Mouse (Mus musculus) neural tube, embryonic 14.5 days (tissue): Measurements from ENCODE around the gene Zc3h14. TPM values are rescaled to one million over a fixed set of nuclear protein-coding genes. Genes with fewer than 3 reads are reported as not detected.

ENCODE experiments used
- ATAC-seq: fragments of 200-750 bp; cut with Nextera tagmentation; 2 replicates; pipeline ENCODE4 v1.8.0; 2017; ENCODE audit warnings: low read depth, mild to moderate bottlenecking, moderate TSS enrichment, moderate library complexity
- H3K27ac ChIP-seq: fragments of 300-500 bp; sonication (generic); 2 replicates; pipeline ENCODE4 v1.5.1; 2014; ENCODE audit warnings: low read depth, mild to moderate bottlenecking, control low read depth, low read length, moderate library complexity, mixed read lengths
- H3K27me3 ChIP-seq: fragments of 300-500 bp; sonication (generic); 2 replicates; pipeline ENCODE4 v1.6.1; 2014; ENCODE audit warnings: low read length; ENCODE audit not compliant: control insufficient read depth, insufficient read depth
- H3K36me3 ChIP-seq: fragments of 300-500 bp; sonication (generic); 2 replicates; pipeline ENCODE4 v1.6.1; 2014; ENCODE audit warnings: low read length, mixed read lengths; ENCODE audit not compliant: control insufficient read depth, insufficient read depth
- H3K4me1 ChIP-seq: fragments of 300-500 bp; sonication (generic); 2 replicates; pipeline ENCODE4 v1.6.1; 2014; ENCODE audit warnings: low read length; ENCODE audit not compliant: control insufficient read depth, insufficient read depth
- H3K4me2 ChIP-seq: fragments of 300-500 bp; sonication (generic); 2 replicates; pipeline ENCODE4 v1.6.1; 2014; ENCODE audit warnings: mild to moderate bottlenecking, low read depth, low read length, control low read depth
- H3K4me3 ChIP-seq: fragments of 300-500 bp; sonication (generic); 2 replicates; pipeline ENCODE4 v1.5.1; 2014; ENCODE audit warnings: low read depth, low read length, control low read depth, mixed read lengths
- H3K9ac ChIP-seq: fragments of 300-500 bp; sonication (generic); replicated peaks from 2 replicates; pipeline ENCODE4 v1.6.1; 2014; ENCODE audit warnings: low read depth, mild to moderate bottlenecking, control low read depth, low read length, mixed read lengths
- H3K9me3 ChIP-seq: fragments of 300-500 bp; sonication (generic); 2 replicates; pipeline ENCODE4 v1.6.1; 2016; ENCODE audit warnings: low read length; ENCODE audit not compliant: control insufficient read depth
- WGBS: fragments of 180-500 bp; shearing (Covaris S2); extraction: QIAGEN DNeasy Blood & Tissue Kit; methylation state at CpG from one replicate; pipeline ENCODE4 v1.1.7; 2014; 5-methylcytosine and 5-hydroxymethylcytosine counted together
- polyA plus RNA-seq: library from polyadenylated mRNA; unstranded; fragments of >200 nt; fragmentation: Nextera tagmentation; extraction: Ambion mirVana; gene quantifications from 2 replicates; pipeline ENCODE4 v1.2.1, GENCODE M21; 2014

Zc3h14 gene
- polyA plus RNA-seq, 1 experiment from 2014 or later, result 126 TPM

DNA sequence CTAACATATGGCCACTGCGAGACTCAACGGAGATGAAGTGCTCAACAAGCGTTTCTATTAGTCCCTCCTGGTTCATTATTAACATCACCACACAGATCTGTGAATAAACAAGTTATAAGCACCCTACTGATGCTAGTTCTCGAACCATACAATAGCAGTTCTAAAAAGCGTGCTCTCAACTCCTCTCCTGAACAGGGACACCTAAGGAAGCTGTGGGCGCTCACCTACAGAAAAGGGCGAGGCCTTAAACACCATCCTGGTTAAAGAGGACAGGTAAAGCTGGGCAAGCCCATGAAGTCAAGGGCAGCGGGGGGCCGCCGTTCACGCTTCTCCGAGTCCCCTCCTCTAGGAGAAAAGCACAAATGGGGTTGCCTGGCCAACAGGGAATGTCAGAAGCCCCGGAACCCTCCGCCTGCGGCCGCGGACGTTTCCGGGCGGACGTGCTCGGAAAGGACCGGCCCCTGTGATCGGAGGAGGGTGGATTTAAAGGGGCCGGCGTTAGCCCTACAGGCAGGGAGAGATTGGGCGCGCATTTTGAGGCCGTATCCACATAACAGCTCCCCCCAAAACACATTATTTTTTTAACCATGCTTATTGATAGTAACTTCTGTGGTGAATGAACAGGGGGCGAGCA lies 12.4 kb upstream of the Zc3h14 start:
- H3K4me1 ChIP-seq, result peaks cover 21% of the 10 kb centered on the region
- ATAC-seq, result peak; percentile 94
- no peaks in the 10 kb centered on the region for H3K9me3 ChIP-seq
- peak overlapping the region; percentile 58 for H3K4me3 ChIP-seq
- H3K9ac ChIP-seq, result peak overlapping the region; percentile 68
- under 1% methylated on average over 30 of the region's 30 CpGs for WGBS
- no peaks in the 10 kb centered on the region for H3K36me3 ChIP-seq
- H3K27me3 ChIP-seq, result no peaks in the 10 kb centered on the region; the same call in 1 of the 2 replicates
- H3K27ac ChIP-seq, result peak overlapping the region; percentile 49; the same call in 1 of the 2 replicates
- H3K4me2 ChIP-seq, result peak overlapping the region; percentile 88

DNA sequence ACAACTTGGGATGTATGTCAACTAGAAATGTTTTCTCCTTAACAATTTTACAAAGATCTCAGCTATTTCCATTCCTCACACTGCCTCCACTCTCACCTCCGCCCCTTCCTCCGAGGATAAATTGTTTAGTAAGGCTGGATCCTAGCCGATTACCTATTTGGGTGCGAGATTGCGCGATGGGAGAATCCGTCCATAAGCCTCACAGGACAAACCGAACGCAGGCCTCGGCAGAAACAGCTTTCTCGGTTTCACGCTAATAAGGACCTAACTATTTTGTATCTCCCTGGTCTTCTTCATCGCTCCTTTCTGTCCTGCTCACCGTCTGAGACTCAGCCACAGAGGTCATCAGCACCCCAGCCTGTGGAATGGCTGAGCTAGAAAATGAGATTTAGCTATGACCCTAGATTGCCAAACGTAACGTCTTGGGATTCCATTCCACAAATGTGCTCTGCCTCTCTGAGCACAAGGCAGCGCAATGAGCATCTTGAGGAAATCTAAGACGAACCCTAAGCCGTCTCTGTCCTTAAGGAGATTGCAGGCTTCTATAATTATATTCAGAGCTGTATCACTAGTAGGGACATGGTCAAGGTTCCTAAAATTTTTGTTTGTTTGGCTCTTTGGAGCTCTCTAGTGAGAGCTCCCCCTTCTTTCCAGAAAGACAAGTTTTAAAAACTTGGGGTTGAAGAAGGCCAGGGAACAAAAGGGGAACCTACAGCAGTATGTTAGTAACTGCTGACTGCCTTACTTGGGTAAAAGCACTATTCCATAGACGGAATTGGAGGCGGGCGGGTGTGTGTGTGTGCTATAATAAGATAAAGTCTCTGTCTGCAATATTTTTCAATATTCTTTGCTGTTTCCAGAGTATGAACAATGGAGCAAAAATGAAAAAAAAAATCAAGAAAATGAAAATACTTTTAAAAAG lies 11.6 kb upstream of the Zc3h14 start:
- no peaks in the 10 kb centered on the region for H3K9me3 ChIP-seq
- WGBS, result 8% methylated on average over 22 of the region's 22 CpGs
- peaks cover 21% of the 10 kb centered on the region for H3K4me1 ChIP-seq
- no peaks in the 10 kb centered on the region; the same call in 1 of the 2 replicates for H3K27me3 ChIP-seq
- H3K9ac ChIP-seq, result peak overlapping the region; percentile 68
- H3K4me2 ChIP-seq, result peak overlapping the region; percentile 88
- no peaks in the 10 kb centered on the region for H3K36me3 ChIP-seq
- H3K4me3 ChIP-seq, result peak overlapping the region; percentile 58
- peak overlapping the region; percentile 48; the same call in 1 of the 2 replicates for H3K27ac ChIP-seq
- peak; percentile 10; the same call in 1 of the 2 replicates for ATAC-seq

DNA sequence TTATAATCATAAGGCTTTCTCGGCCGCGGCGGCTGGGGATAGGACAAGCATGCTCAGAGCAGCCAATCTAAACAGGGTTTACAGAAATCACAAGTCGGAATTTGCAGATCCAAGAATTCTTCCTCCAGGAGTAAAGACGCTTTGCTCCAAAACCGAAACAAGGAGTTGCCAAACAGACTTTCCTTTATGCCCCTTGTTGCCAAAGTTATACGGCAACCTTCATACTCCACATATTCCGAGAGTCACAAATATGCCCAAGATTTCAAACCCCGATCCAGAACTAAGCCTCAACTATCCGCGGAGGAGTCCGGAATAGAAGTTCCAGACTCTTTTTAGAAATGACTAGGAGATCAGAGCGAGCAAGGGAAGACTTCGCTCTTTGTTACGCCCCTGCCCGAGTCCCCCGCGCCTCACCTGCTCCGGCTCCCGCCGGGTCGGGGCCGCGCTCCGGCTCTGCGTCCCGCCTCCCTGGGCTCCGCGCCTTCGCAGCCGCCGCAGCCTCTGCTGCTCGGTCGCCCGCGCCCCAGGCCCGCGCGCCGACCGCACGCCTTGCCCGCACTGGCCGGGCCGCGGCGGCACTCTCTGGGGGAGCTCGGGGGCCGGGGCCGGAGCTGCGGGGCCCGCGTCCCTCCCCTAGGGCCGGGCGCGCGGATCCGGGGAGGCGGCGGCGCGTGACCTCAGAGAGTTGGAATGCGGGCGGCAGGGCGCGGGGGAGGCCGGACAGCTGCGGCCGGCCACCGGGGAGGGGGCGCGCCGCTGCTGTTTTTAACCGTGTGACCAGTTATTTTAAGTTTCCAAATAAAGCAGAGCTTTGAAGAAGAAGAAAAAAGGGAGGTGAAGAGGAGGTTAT lies 9.6 kb upstream of the Zc3h14 start, which contains the start of gene Ptpn21:
Ptpn21 (minus strand) TSS at position 455 of the 850 bp plus-strand sequence.
- H3K9ac ChIP-seq, result peak within 1 kb of the TSS; percentile 76
- peaks cover 21% of the 10 kb centered on the region for H3K4me1 ChIP-seq
- under 1% methylated on average over 74 of the region's 75 CpGs for WGBS

DNA sequence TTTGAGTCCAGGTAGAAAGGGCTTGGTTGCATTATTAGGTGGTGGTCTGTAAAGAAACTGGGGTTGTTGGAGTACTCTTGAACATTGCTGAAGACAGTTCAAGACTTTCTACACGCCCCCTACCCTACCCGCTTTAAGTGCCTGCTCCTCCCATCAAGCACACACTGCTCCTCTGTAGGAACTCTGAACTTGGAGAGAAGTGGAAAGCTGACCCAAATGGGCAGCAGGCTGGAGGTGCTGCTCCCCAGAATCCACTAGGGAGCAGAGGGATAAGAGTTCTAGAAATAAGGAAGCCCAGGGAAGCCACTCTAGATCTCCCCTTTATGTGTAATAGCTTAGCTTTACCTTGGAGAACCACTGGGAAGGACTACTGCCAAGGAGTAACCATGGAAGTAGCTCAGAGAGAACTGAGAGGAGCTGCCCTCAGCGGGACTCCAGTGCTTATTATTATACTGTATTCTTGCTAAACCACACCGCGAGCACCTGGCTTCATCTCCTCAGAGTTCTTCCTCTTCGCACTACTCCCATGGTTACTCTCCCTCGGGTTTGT lies 8.9 kb upstream of the Zc3h14 start:
- Histone ChIP-seq H3K9ac (peak overlapping the region; percentile 76), H3K9me3 (no peaks in the 10 kb centered on the region), H3K4me3 (peak overlapping the region; percentile 59), H3K4me2 (peak overlapping the region; percentile 99), H3K4me1 (peaks cover 18% of the 10 kb centered on the region), H3K27ac (no peak overlapping the region), H3K27me3 (no peaks in the 10 kb centered on the region; the same call in 1 of the 2 replicates), H3K36me3 (no peaks in the 10 kb centered on the region)
- no peak for ATAC-seq
- 10% methylated on average over 7 of the region's 7 CpGs for WGBS

More for the DNA sequence above, 9.6 kb upstream of the Zc3h14 start, which contains the start of gene Ptpn21:
- peak within 1 kb of the TSS; percentile 59 for H3K4me3 ChIP-seq
- H3K27me3 ChIP-seq, result no peaks in the 10 kb centered on the region; the same call in 1 of the 2 replicates
- no peaks in the 10 kb centered on the region for H3K36me3 ChIP-seq
- no peaks in the 10 kb centered on the region for H3K9me3 ChIP-seq
- H3K27ac ChIP-seq, result no peak within 1 kb of the TSS
- peak; percentile 22; the same call in 1 of the 2 replicates for ATAC-seq
- peak within 1 kb of the TSS; percentile 99 for H3K4me2 ChIP-seq

DNA sequence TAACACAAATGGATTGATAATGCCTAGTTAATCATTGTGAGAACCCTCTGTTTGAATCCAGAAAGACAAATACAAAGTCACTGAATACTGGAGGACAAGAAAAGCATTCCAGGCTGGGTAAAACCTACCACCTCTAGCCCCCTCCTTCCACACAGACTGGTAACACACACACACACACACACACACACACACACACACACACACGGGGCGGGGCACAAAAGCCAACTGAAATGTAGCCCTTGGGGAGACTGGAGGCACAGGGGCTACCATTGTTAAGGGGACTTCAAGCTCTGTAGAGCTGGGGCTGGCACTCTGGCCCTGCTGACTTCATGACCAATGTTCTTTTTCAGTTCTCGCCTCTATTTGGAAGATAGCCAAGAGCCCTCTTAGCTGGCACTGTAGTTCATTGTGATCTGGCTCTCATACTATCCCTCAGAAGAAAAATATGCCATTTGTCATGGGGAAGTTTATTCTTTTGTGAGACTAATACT lies 5.7 kb upstream of the Zc3h14 start:
- WGBS, result 43% methylated on average over 3 of the region's 3 CpGs
- no peaks in the 10 kb centered on the region for H3K9me3 ChIP-seq
- H3K27me3 ChIP-seq, result no peaks in the 10 kb centered on the region; the same call in 1 of the 2 replicates
- H3K9ac ChIP-seq, result no peak overlapping the region
- ATAC-seq, result peak; percentile 50; the same call in 1 of the 2 replicates
- H3K4me2 ChIP-seq, result no peak overlapping the region
- H3K4me1 ChIP-seq, result no peaks in the 10 kb centered on the region
- no peaks in the 10 kb centered on the region for H3K36me3 ChIP-seq
- no peak overlapping the region for H3K4me3 ChIP-seq
- no peak overlapping the region for H3K27ac ChIP-seq

DNA sequence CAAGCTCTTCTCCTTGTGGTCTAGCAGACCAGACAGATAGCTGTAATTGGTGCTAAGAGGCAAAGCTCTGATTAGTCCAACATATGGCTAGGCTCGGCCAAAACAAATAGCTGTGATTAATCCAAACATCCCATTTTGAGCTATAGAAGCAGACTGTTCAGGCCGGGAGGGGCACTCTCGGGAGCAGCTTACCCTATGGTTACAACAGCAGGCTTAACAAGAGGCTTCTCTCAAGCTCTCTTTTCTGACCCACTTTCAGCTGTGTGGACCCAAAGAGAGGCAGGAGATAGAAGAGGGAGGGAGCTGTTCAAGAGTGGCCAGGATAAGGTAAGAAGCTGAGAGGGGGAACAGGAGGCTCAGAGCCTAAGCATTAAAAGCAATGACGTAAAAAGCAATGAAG lies 1.1 kb upstream of the Zc3h14 start:
- H3K27me3 ChIP-seq, result no peaks in the 10 kb centered on the region

DNA sequence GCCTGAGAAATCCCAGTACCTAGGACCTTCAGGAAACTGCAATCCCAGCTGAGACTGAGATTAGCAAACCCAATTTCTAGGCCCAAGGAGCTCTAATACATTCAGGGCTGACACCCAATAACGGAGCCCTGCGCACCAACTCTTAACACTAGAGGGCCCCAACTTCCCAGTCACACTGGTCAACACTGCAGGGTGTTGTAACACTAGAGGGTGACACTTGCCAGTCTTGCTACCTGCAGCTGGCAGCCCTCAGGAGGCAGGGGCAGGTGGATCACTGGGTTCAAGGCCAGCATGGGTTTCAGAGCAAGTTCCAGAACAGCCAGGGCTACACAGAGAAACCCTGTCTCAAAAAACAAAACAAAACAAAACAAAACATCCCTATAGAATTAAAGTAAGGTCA lies 633 bp upstream of the Zc3h14 start:
- H3K4me3 ChIP-seq, result peak overlapping the region; percentile 95; the same call in 1 of the 2 replicates
- no peaks in the 10 kb centered on the region for H3K27me3 ChIP-seq
- WGBS, result 10% methylated on average over 2 of the region's 2 CpGs
- peaks cover 24% of the 10 kb centered on the region for H3K4me1 ChIP-seq
- peak; percentile 42; the same call in 1 of the 2 replicates for ATAC-seq
- H3K4me2 ChIP-seq, result no peak overlapping the region
- H3K27ac ChIP-seq, result no peak overlapping the region
- H3K36me3 ChIP-seq, result no peaks in the 10 kb centered on the region
- no peak overlapping the region for H3K9ac ChIP-seq
- H3K9me3 ChIP-seq, result no peaks in the 10 kb centered on the region

More for the DNA sequence above, 1.1 kb upstream of the Zc3h14 start:
- 82% methylated on average over 4 of the region's 4 CpGs for WGBS
- H3K4me2 ChIP-seq, result no peak overlapping the region
- no peaks in the 10 kb centered on the region for H3K9me3 ChIP-seq
- H3K9ac ChIP-seq, result no peak overlapping the region
- ATAC-seq, result no peak
- no peak overlapping the region for H3K27ac ChIP-seq
- no peaks in the 10 kb centered on the region for H3K36me3 ChIP-seq
- no peak overlapping the region for H3K4me3 ChIP-seq
- H3K4me1 ChIP-seq, result peaks cover 24% of the 10 kb centered on the region

DNA sequence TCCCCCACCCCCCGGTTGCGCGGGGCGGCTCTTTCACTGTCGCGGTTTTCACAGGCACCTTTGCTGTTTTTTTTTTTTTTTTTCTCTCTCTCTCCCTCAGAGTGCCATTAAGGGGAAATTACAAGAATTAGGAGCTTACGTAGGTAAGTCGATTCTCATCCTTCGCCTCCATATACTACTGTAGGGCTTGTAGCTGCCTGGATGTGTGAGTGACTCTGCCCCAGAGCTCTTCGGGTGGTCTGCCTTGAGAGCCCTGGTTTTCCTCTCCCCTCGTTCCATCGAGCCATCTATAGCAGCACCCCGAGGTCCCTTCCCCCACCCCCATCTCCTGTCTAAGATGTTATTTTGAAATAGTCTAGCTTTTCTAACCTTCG lies 603 bp downstream of the Zc3h14 start:
- Histone ChIP-seq H3K27ac (peak overlapping the region; percentile 93), H3K9ac (peak overlapping the region; percentile 95), H3K9me3 (no peaks in the 10 kb centered on the region), H3K36me3 (no peaks in the 10 kb centered on the region), H3K4me1 (peaks cover 24% of the 10 kb centered on the region), H3K4me3 (peak overlapping the region; percentile 95), H3K27me3 (no peaks in the 10 kb centered on the region), H3K4me2 (peak overlapping the region; percentile 81)
- ATAC-seq, result peak; percentile 49; the same call in 1 of the 2 replicates
- 2% methylated on average over 11 of the region's 14 CpGs for WGBS
